Mouse (Mus musculus) heart, postnatal 0 days (tissue): ENCODE results near the gene Cbfa2t3. TPM values are rescaled to one million over a fixed set of nuclear protein-coding genes. Genes with fewer than 3 reads are reported as not detected.

Experiments used
- ATAC-seq: fragments of 200-750 bp; cut with Nextera tagmentation; 2 replicates; pipeline ENCODE4 v1.8.0; 2017; ENCODE audit warnings: low read depth, moderate number of reproducible peaks, moderate library complexity; ENCODE audit not compliant: insufficient read depth
- DNase-seq: peaks from one replicate; pipeline ENCODE4 v3.0.0-alpha.2; 2016; ENCODE audit warnings: low spot score
- H3K27ac ChIP-seq: fragments of 300-500 bp; sonication (generic); 2 replicates; pipeline ENCODE4 v1.5.1; 2014; ENCODE audit warnings: low read depth, mild to moderate bottlenecking
- H3K27me3 ChIP-seq: fragments of 300-500 bp; sonication (generic); 2 replicates; pipeline ENCODE4 v1.6.1; 2014; ENCODE audit warnings: low read length, mixed read lengths; ENCODE audit not compliant: control insufficient read depth, insufficient read depth
- H3K36me3 ChIP-seq: fragments of 300-500 bp; sonication (generic); replicated peaks from 2 replicates; pipeline ENCODE4 v1.6.1; 2014; ENCODE audit warnings: low read length, mixed read lengths; ENCODE audit not compliant: control insufficient read depth, insufficient read depth
- H3K4me1 ChIP-seq: fragments of 300-500 bp; sonication (generic); 2 replicates; pipeline ENCODE4 v1.6.1; 2014; ENCODE audit warnings: antibody characterized with exemption; ENCODE audit not compliant: control insufficient read depth, insufficient read depth
- H3K4me2 ChIP-seq: fragments of 300-500 bp; sonication (generic); 2 replicates; pipeline ENCODE4 v1.6.1; 2014; ENCODE audit warnings: low read depth, mild to moderate bottlenecking, low read length, moderate library complexity
- H3K4me3 ChIP-seq: fragments of 300-500 bp; sonication (generic); 2 replicates; pipeline ENCODE4 v1.5.1; 2014; ENCODE audit warnings: low read depth, low read length
- H3K9ac ChIP-seq: fragments of 300-500 bp; sonication (generic); replicated peaks from 2 replicates; pipeline ENCODE4 v1.6.1; 2014; ENCODE audit warnings: low read depth, low read length, mixed read lengths
- H3K9me3 ChIP-seq: fragments of 300-500 bp; sonication (generic); replicated peaks from 2 replicates; pipeline ENCODE4 v1.6.1; 2016; ENCODE audit warnings: low read length; ENCODE audit not compliant: control insufficient read depth
- CTCF ChIP-seq: IDR thresholded peaks from 2 replicates; pipeline ENCODE4 v1.5.1; 2016; ENCODE audit warnings: antibody characterized with exemption, control low read depth, low read depth
- EP300 ChIP-seq: IDR thresholded peaks from 2 replicates; pipeline ENCODE4 v1.6.1; 2016; ENCODE audit warnings: antibody characterized with exemption, low read depth
- WGBS: fragments of 180-500 bp; shearing (Covaris S2); extraction: QIAGEN DNeasy Blood & Tissue Kit; methylation state at CpG from one replicate; pipeline ENCODE4 v1.1.7; 2014; 5-methylcytosine and 5-hydroxymethylcytosine counted together
- polyA plus RNA-seq: library from polyadenylated mRNA; unstranded; fragments of >200 nt; fragmentation: Nextera tagmentation; extraction: Ambion mirVana; gene quantifications from 2 replicates; pipeline ENCODE4 v1.2.1, GENCODE M21; 2015
- total RNA-seq: library from RNA; depleted of rRNA; stranded (reverse); fragments of >200 nt; gene quantifications from 2 replicates; pipeline ENCODE4 v1.2.3, GENCODE M21; 2014; ENCODE audit warnings: low replicate concordance

Gene Cbfa2t3
- total and polyA plus RNA-seq, 2 experiments from 2014 or later: 1.1 to 4.3 TPM

- under 1% methylated on average over 52 of the region's 57 CpGs for WGBS
- ATAC-seq (peak; percentile 99), DNase-seq (peak; percentile 99)
- TF ChIP-seq CTCF (peak; percentile 56), EP300 (no peak)
- Histone ChIP-seq H3K27me3 (no peaks in the 10 kb centered on the region), H3K27ac (peak within 1 kb of the TSS; percentile 85), H3K4me2 (peak within 1 kb of the TSS; percentile 93), H3K36me3 (0 out of 2 replicates have a peak, but pooled peaks cover 9% of the 10 kb centered on the region), H3K4me3 (peak within 1 kb of the TSS; percentile 70), H3K4me1 (peaks cover 12% of the 10 kb centered on the region), H3K9ac (peak within 1 kb of the TSS; percentile 69), H3K9me3 (no peaks in the 10 kb centered on the region)
These were observed 87.4 kb downstream of the Cbfa2t3 start, which contains the start of the genes Galns and Trappc2l for GRCm38 (mm10) chr8:122611295-122612133. Gene Galns (minus strand): TSS chr8:122611463. Gene Trappc2l (plus strand): TSS chr8:122611640.

GRCm38 (mm10) chr8:122610612-122611277 lies 88.2 kb downstream of the Cbfa2t3 start:
- Histone ChIP-seq H3K36me3 (0 out of 2 replicates have a peak, but pooled peaks cover 9% of the 10 kb centered on the region), H3K4me3 (peak overlapping the region; percentile 70), H3K27me3 (no peaks in the 10 kb centered on the region), H3K4me1 (peaks cover 12% of the 10 kb centered on the region), H3K4me2 (peak overlapping the region; percentile 93), H3K9ac (peak overlapping the region; percentile 69), H3K27ac (peak overlapping the region; percentile 81), H3K9me3 (no peaks in the 10 kb centered on the region)
- no peak for TF ChIP-seq CTCF
- TF ChIP-seq EP300: no peak
- DNase-seq: peak; percentile 10
- WGBS: 2% methylated on average over 20 of the region's 20 CpGs
- ATAC-seq: peak; percentile 21

GRCm38 (mm10) chr8:122610209-122610608 lies 88.7 kb downstream of the Cbfa2t3 start:
- Histone ChIP-seq H3K9ac (peak overlapping the region; percentile 69; the same call in 1 of the 2 replicates), H3K4me1 (peaks cover 16% of the 10 kb centered on the region), H3K9me3 (no peaks in the 10 kb centered on the region), H3K4me3 (no peak overlapping the region), H3K27ac (no peak overlapping the region), H3K4me2 (peak overlapping the region; percentile 93; the same call in 1 of the 2 replicates), H3K27me3 (no peaks in the 10 kb centered on the region), H3K36me3 (0 out of 2 replicates have a peak, but pooled peaks cover 5% of the 10 kb centered on the region)
- 62% methylated on average over 4 of the region's 4 CpGs for WGBS
- TF ChIP-seq CTCF: no peak
- no peak for ATAC-seq
- no peak for DNase-seq

GRCm38 (mm10) chr8:122606810-122607209 lies 92.1 kb downstream of the Cbfa2t3 start:
- WGBS: 86% methylated on average over 11 of the region's 12 CpGs
- no peak overlapping the region for H3K27ac ChIP-seq
- H3K4me1 ChIP-seq: peaks cover 14% of the 10 kb centered on the region; the same call in 1 of the 2 replicates
- no peak for TF ChIP-seq EP300
- TF ChIP-seq CTCF: no peak
- no peaks in the 10 kb centered on the region for H3K9me3 ChIP-seq
- H3K9ac ChIP-seq: no peak overlapping the region
- no peak overlapping the region for H3K4me3 ChIP-seq
- DNase-seq (no peak), ATAC-seq (no peak)
- H3K4me2 ChIP-seq: no peak overlapping the region
- H3K27me3 ChIP-seq: no peaks in the 10 kb centered on the region
- H3K36me3 ChIP-seq: no peaks in the 10 kb centered on the region

- H3K27me3 ChIP-seq: no peaks in the 10 kb centered on the region
- no peak overlapping the region; the same call in 1 of the 2 replicates for H3K27ac ChIP-seq
These were observed 93.5 kb downstream of the Cbfa2t3 start for GRCm38 (mm10) chr8:122605367-122605766.

More at GRCm38 (mm10) chr8:122605367-122605766, 93.5 kb downstream of the Cbfa2t3 start:
- no peak for TF ChIP-seq CTCF
- TF ChIP-seq EP300: no peak
- Histone ChIP-seq H3K4me3 (no peak overlapping the region), H3K9me3 (no peaks in the 10 kb centered on the region), H3K36me3 (no peaks in the 10 kb centered on the region), H3K9ac (no peak overlapping the region), H3K4me1 (peaks cover 8% of the 10 kb centered on the region; the same call in 1 of the 2 replicates), H3K4me2 (no peak overlapping the region)
- 48% methylated on average over 4 of the region's 4 CpGs for WGBS
- ATAC-seq (no peak), DNase-seq (no peak)
